Mouse (Mus musculus) heart, postnatal 0 days (tissue): ENCODE measurements around the gene Spag4. TPM values are rescaled to one million over a fixed set of nuclear protein-coding genes. Genes with fewer than 3 reads are reported as not detected.

Source experiments
- ATAC-seq: fragments of 200-750 bp; cut with Nextera tagmentation; 2 replicates; pipeline ENCODE4 v1.8.0; 2017; ENCODE audit warnings: low read depth, moderate number of reproducible peaks, moderate library complexity; ENCODE audit not compliant: insufficient read depth
- DNase-seq: peaks from one replicate; pipeline ENCODE4 v3.0.0-alpha.2; 2016; ENCODE audit warnings: low spot score
- H3K27ac ChIP-seq: fragments of 300-500 bp; sonication (generic); 2 replicates; pipeline ENCODE4 v1.5.1; 2014; ENCODE audit warnings: low read depth, mild to moderate bottlenecking
- H3K27me3 ChIP-seq: fragments of 300-500 bp; sonication (generic); 2 replicates; pipeline ENCODE4 v1.6.1; 2014; ENCODE audit warnings: low read length, mixed read lengths; ENCODE audit not compliant: control insufficient read depth, insufficient read depth
- H3K36me3 ChIP-seq: fragments of 300-500 bp; sonication (generic); replicated peaks from 2 replicates; pipeline ENCODE4 v1.6.1; 2014; ENCODE audit warnings: low read length, mixed read lengths; ENCODE audit not compliant: control insufficient read depth, insufficient read depth
- H3K4me1 ChIP-seq: fragments of 300-500 bp; sonication (generic); 2 replicates; pipeline ENCODE4 v1.6.1; 2014; ENCODE audit warnings: antibody characterized with exemption; ENCODE audit not compliant: control insufficient read depth, insufficient read depth
- H3K4me2 ChIP-seq: fragments of 300-500 bp; sonication (generic); 2 replicates; pipeline ENCODE4 v1.6.1; 2014; ENCODE audit warnings: low read depth, mild to moderate bottlenecking, low read length, moderate library complexity
- H3K4me3 ChIP-seq: fragments of 300-500 bp; sonication (generic); 2 replicates; pipeline ENCODE4 v1.5.1; 2014; ENCODE audit warnings: low read depth, low read length
- H3K9ac ChIP-seq: fragments of 300-500 bp; sonication (generic); replicated peaks from 2 replicates; pipeline ENCODE4 v1.6.1; 2014; ENCODE audit warnings: low read depth, low read length, mixed read lengths
- H3K9me3 ChIP-seq: fragments of 300-500 bp; sonication (generic); replicated peaks from 2 replicates; pipeline ENCODE4 v1.6.1; 2016; ENCODE audit warnings: low read length; ENCODE audit not compliant: control insufficient read depth
- CTCF ChIP-seq: IDR thresholded peaks from 2 replicates; pipeline ENCODE4 v1.5.1; 2016; ENCODE audit warnings: antibody characterized with exemption, control low read depth, low read depth
- EP300 ChIP-seq: IDR thresholded peaks from 2 replicates; pipeline ENCODE4 v1.6.1; 2016; ENCODE audit warnings: antibody characterized with exemption, low read depth
- WGBS: fragments of 180-500 bp; shearing (Covaris S2); extraction: QIAGEN DNeasy Blood & Tissue Kit; methylation state at CpG from one replicate; pipeline ENCODE4 v1.1.7; 2014; 5-methylcytosine and 5-hydroxymethylcytosine counted together
- polyA plus RNA-seq: library from polyadenylated mRNA; unstranded; fragments of >200 nt; fragmentation: Nextera tagmentation; extraction: Ambion mirVana; gene quantifications from 2 replicates; pipeline ENCODE4 v1.2.1, GENCODE M21; 2015
- total RNA-seq: library from RNA; depleted of rRNA; stranded (reverse); fragments of >200 nt; gene quantifications from 2 replicates; pipeline ENCODE4 v1.2.3, GENCODE M21; 2014; ENCODE audit warnings: low replicate concordance; rRNA removed

Gene Spag4
- 0.08 and 2.1 TPM in 2 replicates for total RNA-seq
- polyA plus RNA-seq: 0.84 and 1.2 TPM in 2 replicates

DNA sequence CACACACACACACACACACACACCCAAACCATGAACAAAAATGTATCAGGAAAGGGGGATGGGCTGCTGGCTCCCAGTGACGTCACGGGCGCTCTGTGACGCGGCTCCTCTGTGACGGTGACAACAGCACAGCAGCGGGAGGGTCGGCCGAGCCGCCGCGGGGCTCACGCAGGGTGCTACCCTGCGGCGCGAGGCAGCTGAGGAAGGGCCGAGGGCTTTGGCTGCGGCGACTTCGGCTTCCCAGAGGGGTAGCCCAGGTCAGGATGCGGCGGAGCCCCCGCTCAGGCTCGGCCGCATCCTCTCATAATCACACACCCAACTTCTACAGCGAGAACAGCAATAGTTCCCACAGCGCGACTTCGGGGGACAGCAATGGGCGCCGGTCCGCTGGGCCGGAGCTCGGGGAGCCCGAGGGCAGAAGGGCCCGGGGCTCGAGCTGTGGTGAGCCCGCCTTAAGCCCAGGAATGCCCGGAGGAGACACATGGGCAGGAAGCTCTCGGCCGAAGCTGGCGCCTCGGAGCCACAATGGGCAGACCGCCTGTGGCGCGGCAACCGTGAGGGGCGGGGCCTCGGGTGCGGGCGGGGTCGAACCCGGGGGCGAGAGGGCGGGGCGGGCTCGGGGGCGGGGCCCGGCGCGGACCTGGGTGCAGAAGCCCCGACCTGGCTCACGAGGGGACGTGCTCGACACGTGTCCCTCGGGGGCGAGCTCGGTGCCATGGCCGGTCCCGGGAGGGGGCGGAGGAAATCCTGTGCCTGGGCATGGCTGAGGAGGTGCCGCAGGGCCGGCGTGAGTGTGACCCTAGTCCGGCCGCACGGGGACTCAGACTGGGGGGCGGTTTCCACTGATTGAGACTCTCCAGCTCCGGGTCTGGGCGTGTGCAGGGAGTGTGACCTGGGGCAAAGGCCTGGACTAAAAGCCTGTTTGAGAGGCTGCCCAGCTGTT lies at the start of gene Spag4:
TSS of gene Spag4 (plus strand) at position 77 of the 943 bp plus-strand sequence.
- DNase-seq (peak; percentile 52), ATAC-seq (peak; percentile 78)
- H3K27me3 ChIP-seq: no peaks in the 10 kb centered on the region
- under 1% methylated on average over 74 of the region's 81 CpGs for WGBS
- peak within 1 kb of the TSS; percentile 68 for H3K9ac ChIP-seq
- no peaks in the 10 kb centered on the region for H3K9me3 ChIP-seq
- TF ChIP-seq EP300 (no peak), CTCF (no peak)
- peak within 1 kb of the TSS; percentile 78 for H3K4me3 ChIP-seq
- H3K27ac ChIP-seq: peak within 1 kb of the TSS; percentile 58
- H3K4me2 ChIP-seq: peak within 1 kb of the TSS; percentile 99
- H3K4me1 ChIP-seq: peaks cover 6% of the 10 kb centered on the region; the same call in 1 of the 2 replicates
- peaks cover 12% of the 10 kb centered on the region; the same call in 1 of the 2 replicates for H3K36me3 ChIP-seq

DNA sequence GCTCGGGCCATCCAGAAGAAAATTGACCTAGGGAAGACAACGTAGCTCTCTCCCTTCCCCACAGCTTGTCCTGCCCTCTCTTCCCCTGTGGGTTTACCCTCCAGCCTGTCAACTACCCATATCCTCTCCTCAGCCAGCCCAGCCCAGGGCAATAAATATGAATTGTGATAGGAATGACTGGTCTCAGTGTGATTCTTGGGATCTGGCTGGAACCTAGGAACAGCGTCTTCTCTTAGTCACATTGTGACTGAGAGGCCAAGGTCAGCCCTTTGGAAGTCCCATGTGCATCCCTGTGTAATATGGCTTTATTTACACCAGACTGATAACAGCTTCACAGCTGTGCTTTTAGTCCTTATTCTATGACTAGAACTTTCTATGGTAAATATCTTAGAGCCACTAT lies 46.9 kb upstream of the Spag4 start:
- Histone ChIP-seq H3K9ac (no peak overlapping the region), H3K9me3 (no peaks in the 10 kb centered on the region), H3K27me3 (no peaks in the 10 kb centered on the region), H3K27ac (no peak overlapping the region), H3K4me1 (no peaks in the 10 kb centered on the region), H3K4me3 (no peak overlapping the region), H3K4me2 (no peak overlapping the region), H3K36me3 (peaks cover 58% of the 10 kb centered on the region)
- TF ChIP-seq CTCF (no peak), EP300 (no peak)
- whole genome bisulfite sequencing: 82% methylated on average over 3 of the region's 3 CpGs
- no peak for ATAC-seq
- no peak for DNase-seq

- no peak for DNase-seq
- WGBS: 52% methylated on average over 8 of the region's 8 CpGs
- Histone ChIP-seq H3K4me1 (no peaks in the 10 kb centered on the region), H3K27ac (no peak overlapping the region), H3K9me3 (no peaks in the 10 kb centered on the region), H3K36me3 (peaks cover 27% of the 10 kb centered on the region), H3K27me3 (no peaks in the 10 kb centered on the region), H3K9ac (no peak overlapping the region), H3K4me3 (no peak overlapping the region), H3K4me2 (no peak overlapping the region)
- TF ChIP-seq CTCF: no peak
- no peak for ATAC-seq
Observed at GRCm38 (mm10) chr2:156021219-156021618, 43.8 kb upstream of the Spag4 start.

GRCm38 (mm10) chr2:156021765-156022164 lies 43.2 kb upstream of the Spag4 start:
- Histone ChIP-seq H3K27ac (no peak overlapping the region), H3K4me1 (no peaks in the 10 kb centered on the region), H3K27me3 (no peaks in the 10 kb centered on the region), H3K9me3 (no peaks in the 10 kb centered on the region), H3K4me2 (no peak overlapping the region), H3K9ac (no peak overlapping the region), H3K36me3 (peaks cover 22% of the 10 kb centered on the region), H3K4me3 (no peak overlapping the region)
- WGBS: 88% methylated on average over 2 of the region's 2 CpGs
- ATAC-seq (no peak), DNase-seq (no peak)
- no peak for TF ChIP-seq CTCF
- no peak for TF ChIP-seq EP300

DNA sequence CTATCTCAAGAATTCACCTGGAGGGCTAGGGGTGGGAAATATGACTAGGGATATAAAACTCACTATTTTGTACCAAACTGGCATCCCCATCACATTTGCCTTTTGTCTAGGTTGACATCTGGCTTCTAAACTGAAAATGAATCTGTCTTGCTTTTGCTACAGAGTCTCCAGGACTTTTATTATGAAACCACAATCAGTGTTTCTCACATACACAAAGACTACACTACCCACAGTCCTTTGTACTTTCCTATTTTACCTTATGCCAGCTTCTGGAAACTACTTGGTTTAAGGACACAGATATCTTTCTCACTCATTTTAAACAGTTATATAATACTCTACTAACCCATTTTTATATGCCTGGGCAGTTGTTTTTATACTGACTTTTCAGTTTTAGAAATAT lies 39.5 kb upstream of the Spag4 start:
- TF ChIP-seq EP300: no peak
- no peak for TF ChIP-seq CTCF
- Histone ChIP-seq H3K4me2 (no peak overlapping the region), H3K4me1 (no peaks in the 10 kb centered on the region), H3K36me3 (no peaks in the 10 kb centered on the region), H3K9me3 (no peaks in the 10 kb centered on the region), H3K4me3 (no peak overlapping the region), H3K27ac (no peak overlapping the region), H3K27me3 (no peaks in the 10 kb centered on the region), H3K9ac (no peak overlapping the region)
- ATAC-seq (no peak), DNase-seq (no peak)

DNA sequence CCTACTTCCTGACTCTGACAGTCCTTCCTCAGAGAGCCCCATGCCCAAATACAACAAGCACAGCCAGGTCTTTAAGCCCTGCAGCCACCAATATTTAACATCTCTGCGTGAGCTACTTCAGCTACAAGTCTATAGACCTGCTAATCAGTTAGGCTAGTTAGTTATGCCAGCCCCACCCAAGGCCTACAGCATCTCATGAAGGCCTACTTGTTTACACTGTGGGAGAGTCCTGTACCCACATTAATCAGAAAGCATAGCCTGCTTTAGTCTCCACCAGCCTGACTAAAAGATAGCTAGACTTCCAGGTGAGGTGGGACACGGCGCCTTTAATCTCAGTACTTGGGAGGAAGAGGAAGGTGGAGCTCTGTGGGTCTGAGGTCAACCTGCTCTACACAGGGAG lies 25.6 kb upstream of the Spag4 start:
- H3K9ac ChIP-seq: no peak overlapping the region
- ATAC-seq: no peak
- no peaks in the 10 kb centered on the region for H3K27me3 ChIP-seq
- no peaks in the 10 kb centered on the region for H3K4me1 ChIP-seq
- no peaks in the 10 kb centered on the region for H3K36me3 ChIP-seq
- no peak overlapping the region for H3K4me3 ChIP-seq
- DNase-seq: no peak
- H3K4me2 ChIP-seq: no peak overlapping the region
- no peak overlapping the region for H3K27ac ChIP-seq
- H3K9me3 ChIP-seq: no peaks in the 10 kb centered on the region
- 83% methylated on average over 3 of the region's 3 CpGs for WGBS
- no peak for TF ChIP-seq EP300
- no peak for TF ChIP-seq CTCF
